Mouse (Mus musculus): ENCODE results near the gene Baat. TPM values are rescaled to one million over a fixed set of nuclear protein-coding genes. Genes with fewer than 3 reads are reported as not detected.
A peak's percentile ranks its signal among the peaks of the same experiment; 100 is the strongest.
"Not testable (repeated sequence)": the region's sequence is repeated elsewhere in the genome, so short reads cannot be mapped to it uniquely, and the experiment has no call there.

The Baat gene
- total RNA-seq, 2 experiments from 2014 or later: 0.20 TPM; not detected in 1

GRCm38 (mm10) chr4:49485442-49485841, 20.9 kb downstream of the Baat start:
- no peak for DNase-seq

GRCm38 (mm10) chr4:49480896-49481295, 25.5 kb downstream of the Baat start:
- no peak for DNase-seq

DNA sequence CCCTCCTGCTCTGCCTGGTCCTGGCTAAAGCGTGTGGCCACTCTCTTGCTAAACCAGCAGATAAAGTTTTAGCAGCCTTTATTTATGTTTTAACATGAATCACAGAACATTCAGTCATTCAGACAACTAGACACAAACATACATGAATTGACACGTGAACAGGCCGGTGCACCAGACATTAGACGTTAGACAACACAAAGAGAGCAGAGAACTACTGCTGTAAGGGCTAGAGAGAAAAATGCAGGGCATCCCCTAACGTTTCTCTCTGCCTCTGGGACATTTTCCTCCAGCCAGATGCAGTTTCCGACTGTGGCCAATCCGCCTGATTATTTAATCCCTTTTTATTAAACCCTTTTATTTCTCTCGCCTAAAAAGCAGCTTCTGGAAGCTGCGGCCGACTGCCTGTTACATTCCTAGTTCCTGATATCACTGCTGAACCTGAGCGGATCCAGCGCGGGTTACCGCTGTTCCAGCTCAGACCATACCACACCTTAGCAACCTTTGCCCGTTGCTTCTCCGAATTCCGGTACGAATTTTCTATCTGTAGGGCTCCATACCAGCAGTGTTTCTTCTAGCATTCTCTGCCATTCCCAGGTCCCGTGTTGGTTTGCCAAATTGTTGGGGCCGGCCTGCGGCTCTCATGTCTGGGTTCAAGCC, 26.1 kb downstream of the Baat start:
- no peak for DNase-seq

DNA sequence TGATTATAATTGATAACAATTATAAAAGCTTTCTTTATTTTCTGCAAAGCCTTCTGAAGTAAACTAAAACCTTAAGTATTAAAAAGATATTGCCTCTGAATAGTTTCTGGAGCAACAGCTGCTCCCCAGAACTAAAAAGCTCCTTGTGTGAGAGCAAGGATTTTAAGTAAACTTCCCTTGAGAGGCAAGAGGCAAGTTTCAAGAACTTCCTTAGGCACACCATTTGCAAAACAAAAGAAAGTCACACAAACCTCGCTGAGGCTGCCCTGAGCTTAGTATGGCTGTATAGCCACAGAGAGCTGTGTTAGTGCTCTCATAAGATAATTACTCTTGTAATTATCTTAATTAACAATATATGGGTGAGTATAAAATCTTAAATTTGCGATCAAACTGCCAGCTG, 27.3 kb downstream of the Baat start:
- DNase-seq: not testable (repeated sequence)

GRCm38 (mm10) chr4:49478118-49478877, 28.1 kb downstream of the Baat start:
- DNase-seq: peak; percentile 26

- no peak for DNase-seq
These were observed 31.8 kb downstream of the Baat start for GRCm38 (mm10) chr4:49474583-49474982.

- DNase-seq: no peak
These were observed 32.8 kb downstream of the Baat start, which contains the start of gene Acnat1 for GRCm38 (mm10) chr4:49473435-49474100. Gene Acnat1 (minus strand): TSS chr4:49473912.

DNA sequence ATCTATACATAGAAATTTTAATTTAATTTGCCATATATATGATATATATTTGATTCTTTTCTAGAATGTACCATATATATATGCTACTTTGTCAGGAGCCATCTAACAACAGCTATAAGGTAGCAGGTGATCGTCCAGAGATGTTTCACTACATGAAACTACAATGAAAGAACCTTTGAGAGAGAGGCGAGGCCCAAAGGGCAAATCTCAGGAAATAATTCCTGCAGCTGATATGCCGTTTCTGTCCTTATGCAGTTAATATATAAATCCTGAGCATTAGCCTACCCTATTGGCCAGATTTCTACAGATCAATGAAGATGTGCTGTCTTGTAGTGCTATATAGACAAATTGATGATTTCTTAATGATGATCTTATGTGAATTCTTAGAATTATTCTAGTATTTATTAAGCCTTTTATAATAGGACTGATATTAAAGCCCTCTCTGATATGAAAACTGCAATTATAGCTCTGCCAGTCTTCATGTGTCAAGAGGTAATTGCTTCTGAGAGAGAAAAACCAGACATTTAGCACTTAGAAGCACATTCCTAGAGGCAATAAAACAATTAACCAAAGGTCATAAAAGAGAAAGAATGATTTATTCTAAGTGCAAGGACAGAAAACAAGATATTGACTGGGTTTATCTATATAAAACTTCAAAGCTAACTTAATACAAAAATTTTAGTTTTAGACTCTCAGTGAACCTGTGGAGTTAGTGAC, 36.8 kb downstream of the Baat start:
- no peak for DNase-seq

DNA sequence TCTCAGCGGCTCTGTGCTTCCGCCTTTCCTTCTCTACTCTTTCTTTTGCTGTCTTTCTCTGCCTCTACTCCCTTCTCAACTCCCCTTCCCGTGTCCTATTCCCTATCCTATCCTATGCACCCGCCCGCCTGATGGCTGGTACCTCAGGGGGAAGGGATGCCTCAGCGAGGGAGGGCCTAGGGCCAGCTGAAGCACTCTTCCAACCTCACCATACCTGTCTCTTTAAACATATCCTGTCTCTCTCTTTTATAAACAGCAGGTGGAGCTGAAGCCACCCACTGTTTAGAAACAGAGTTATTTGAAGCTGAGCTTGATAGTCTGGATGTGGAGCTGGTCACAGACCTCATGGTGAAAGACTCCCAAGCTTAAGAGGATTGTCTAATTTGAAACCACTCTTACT, 39.0 kb downstream of the Baat start:
- DNase-seq: no peak

DNA sequence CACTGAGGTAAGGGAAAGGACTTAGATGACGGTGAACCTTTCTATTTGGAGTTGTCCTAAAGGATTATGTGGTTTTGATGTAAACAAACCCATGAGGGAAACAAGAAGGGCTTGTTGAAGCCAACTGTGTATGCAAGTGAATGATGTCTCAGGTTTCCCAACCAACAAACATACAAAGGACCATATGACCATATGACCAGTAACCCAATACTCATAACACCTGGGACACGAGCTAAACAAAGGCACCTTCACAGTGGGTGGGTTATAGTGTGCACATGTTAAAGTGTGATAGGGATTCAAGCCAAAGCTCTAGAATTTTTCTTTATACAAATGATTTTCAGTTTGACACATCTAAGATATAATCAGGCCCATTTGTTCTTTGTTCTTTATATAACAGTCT, 50.2 kb downstream of the Baat start:
- DNase-seq: no peak

GRCm38 (mm10) chr4:49451848-49452551, 54.4 kb downstream of the Baat start:
- DNase-seq: no peak

DNA sequence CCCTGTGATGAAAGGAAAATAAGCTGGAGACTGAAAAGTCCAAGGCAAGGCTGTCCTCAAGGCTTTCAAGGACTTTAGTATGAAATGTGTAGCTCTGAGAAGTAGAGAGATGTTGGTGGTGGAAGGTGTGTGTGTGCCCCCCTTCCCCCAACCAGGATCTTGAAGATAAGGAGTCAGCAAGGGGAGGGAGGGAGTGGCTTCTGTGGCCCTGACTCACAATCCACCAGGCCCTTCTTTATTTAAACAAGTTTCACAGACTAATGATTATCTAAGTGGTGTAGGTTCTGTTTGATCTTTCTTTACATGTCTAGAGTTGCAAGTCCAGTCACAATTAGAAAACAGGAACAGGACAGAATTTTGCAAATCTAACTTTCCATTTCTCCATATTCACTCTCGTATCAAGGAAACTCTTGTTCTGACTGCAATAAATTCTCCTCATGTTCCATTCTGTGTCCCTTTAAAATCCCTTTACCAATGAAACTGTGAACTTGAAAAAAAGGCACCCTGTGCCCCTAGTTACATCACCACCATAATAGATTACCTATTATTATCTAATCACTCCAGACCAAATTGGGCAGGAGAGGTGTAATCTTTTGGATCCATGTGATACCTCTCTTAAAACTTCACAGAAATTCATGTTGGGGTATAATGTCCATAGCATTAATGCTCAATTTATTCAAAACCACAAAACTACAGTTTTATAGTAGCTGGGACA, 55.1 kb downstream of the Baat start:
- DNase-seq: not testable (repeated sequence)

Other genes with a start within 250 kb of the Baat start
- gene Acnat2, start 98.4 kb downstream of the Baat start, total RNA-seq (2021): not detected
- not detected for gene Acnat1, start 32.6 kb downstream of the Baat start, total RNA-seq (2021)
- 10 to 100 TPM; 36.3 to 37.0 TPM for gene Mrpl50, start 14.5 kb upstream of the Baat start, total RNA-seq (2021)
- 1 to 10 TPM; 5.6 to 6.6 TPM for gene Zfp189, start 14.6 kb upstream of the Baat start, total RNA-seq (2021)
- under 1 TPM; 0.17 to 0.20 TPM for gene Aldob, start 43.0 kb upstream of the Baat start, total RNA-seq (2021)
- 10 to 100 TPM; 44.3 to 48.3 TPM for gene Tmem246, start 91.3 kb upstream of the Baat start, total RNA-seq (2021)
- 10 to 100 TPM; 37.2 to 40.5 TPM for gene Rnf20, start 125.4 kb upstream of the Baat start, total RNA-seq (2021)
- not detected for gene Ppp3r2, start 175.5 kb upstream of the Baat start, total RNA-seq (2021)

Data from heart, postnatal 4 days (tissue).